Mouse (Mus musculus) mouse trophoblast stem cell (cell line): Measurements from ENCODE around the gene Slc6a20b.
"Not testable (repeated sequence)": the region's sequence is repeated elsewhere in the genome, so short reads cannot be mapped to it uniquely, and the experiment has no call there.

Experiments
- in situ Hi-C, 2 experiments: fragments of 300-500 bp; cut with MseI, MboI; formaldehyde crosslinking; loops; 2 replicates in 1 of 2; 3 replicates in 1 of 2; pipeline ENCODE4 v1.15.1; 2025

Gene Slc6a20b

DNA sequence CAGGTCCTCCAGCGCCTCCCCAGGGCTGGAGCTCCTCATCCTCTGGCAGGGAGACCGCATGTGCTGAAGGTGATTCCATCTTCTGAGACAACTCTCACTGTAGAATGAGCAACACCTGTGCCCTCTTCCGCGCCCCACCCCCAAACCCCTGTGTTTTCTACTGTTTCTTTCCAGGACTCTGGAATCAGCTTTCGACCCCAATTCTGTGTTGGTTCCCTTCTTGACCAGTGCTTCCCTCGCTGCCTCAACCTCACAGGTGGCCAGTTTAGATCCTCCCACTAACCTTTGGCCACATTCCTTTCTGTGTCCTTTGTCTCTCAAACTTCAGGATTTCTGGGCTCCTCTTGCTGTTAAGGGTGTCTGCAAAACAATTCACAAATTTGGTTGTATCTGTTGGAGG lies at the start of gene Slc6a20b:
Slc6a20b (minus strand) TSS at position 285 of the 400 bp plus-strand sequence.
- in situ Hi-C loops = no loop called here

DNA sequence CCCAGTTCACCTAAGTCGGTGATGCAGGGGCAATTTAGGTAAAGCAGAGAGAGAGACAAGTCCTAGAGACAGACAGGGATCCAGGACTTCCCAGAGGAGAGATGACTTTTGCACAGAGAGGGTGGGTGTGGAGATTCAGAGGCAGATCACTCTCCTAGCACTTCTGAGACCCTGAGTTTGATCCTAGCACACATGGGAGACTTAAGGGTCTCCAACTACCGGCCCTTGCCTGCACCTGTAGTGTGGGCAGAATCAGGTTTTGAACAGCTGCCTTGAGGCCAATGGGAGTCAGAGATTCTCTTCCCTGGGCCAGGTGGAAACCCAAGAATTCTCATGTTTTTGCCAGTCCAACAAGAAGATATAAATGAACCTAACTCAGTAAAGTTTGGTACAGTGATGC lies 46.8 kb upstream of the Slc6a20b start:
- in situ Hi-C loops = no loop called here

DNA sequence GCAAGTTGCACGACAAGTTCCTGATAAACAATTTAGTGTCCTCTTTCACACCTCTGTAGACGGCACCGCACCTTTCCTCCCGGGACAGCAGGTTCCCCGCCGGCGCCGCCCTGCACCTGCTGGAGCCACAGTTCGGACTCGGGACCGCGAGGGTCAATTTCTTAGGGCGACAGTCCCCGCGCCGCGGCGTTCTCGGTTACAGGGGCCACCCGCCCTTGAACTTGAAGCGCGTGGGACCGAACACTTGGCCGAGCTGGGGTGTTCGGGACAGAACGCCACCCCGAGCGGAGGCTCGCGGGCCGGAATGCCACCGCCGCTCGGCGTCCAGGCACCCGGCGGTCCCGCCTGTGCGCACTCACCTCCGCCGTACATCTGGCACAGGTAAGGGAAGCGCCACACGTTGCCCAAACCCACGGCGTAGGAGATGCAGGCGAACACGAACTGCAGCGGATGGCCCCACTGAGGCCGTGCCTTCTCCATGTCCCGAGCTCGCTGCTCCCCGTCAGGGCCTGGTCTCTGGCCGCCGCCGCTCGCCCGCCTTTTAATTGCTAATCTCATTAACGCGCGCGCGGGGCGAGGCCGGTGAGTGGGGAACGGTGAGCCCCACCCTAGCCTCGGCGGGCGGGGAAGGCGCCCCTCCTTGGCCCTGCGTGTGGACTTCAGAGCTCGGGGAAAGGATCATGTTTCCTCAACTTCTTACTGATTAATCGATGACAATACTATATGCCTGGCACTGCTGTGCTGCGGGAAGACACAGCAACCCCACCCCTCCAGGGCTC lies 46.2 kb upstream of the Slc6a20b start, which contains the start of the genes Ccr9 and Slc6a20a:
Ccr9 (plus strand) TSS at position 113 of the 779 bp plus-strand sequence.
Slc6a20a (minus strand) TSS at position 559 of the 779 bp plus-strand sequence.
- in situ Hi-C loops = no loop called here

DNA sequence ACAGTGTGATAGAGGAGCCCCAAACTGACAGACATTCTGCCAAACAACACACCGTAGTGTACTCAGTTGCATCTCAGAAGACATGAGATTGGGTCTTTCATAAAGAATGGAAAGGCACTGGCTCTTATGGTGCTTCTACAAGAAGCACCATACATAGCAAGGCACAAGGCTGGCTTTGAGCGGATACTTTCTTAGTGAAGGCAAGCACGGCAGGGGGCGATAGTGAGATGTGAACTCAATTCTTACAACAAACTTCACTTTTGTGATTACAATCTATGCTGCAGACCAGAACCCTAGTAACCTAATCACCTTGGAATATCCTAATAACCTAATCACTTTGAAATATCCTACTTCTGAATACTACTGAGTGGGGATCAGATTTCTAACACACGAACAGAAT lies 33.3 kb upstream of the Slc6a20b start:
- in situ Hi-C loops = no loop called here

DNA sequence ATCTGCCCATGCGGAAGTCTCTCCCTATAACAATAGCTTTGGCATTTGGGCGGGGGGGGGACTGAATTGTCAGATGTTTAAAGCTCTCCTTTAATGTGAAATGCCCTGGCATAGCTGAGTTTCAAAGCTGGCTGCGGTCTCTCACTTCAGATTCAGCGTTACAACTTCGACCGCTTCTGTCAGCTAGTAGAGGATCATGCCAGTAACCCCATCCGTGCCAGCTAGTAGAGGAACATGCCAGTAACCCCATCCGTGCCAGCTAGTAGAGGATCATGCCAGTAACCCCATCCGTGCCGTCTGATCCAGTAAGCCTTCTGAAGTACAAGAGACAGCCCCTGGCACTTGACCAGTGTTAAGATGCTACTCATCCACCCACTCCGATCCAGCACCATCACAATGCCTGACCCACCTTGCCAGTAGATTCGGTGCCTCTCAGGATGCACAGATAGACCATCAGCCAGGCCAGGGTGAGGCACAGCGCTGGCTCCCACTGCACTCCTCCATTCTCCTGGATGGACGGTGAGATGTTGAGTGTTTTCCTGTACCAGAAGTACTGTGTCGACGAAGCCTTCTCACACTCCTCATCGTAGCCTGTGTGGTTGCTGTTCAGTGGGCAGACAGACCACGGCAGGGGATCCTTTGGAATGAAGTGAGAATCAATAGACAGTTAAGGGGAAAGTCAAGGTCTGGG lies 27.8 kb upstream of the Slc6a20b start:
- in situ Hi-C loops = not testable (repeated sequence)

DNA sequence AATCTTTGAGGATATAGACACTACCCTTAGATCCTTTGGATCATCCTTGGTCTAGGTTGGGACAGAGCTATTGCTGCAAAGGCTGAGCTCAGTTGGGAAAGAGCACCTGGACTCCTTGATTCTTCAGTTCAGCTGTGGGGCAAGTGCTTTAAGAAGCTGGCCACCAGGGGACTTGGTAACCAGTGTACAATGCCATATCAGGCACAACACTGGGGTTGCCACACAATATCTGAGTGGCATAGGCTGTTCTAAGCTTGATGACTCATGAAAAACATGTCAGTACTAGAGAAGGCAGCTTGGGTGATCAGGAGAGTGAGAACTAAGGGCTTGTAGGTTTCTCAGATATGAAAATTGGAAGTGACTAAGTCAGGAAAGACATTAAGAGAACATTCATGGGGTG lies 26.6 kb upstream of the Slc6a20b start:
- in situ Hi-C loops = no loop called here

DNA sequence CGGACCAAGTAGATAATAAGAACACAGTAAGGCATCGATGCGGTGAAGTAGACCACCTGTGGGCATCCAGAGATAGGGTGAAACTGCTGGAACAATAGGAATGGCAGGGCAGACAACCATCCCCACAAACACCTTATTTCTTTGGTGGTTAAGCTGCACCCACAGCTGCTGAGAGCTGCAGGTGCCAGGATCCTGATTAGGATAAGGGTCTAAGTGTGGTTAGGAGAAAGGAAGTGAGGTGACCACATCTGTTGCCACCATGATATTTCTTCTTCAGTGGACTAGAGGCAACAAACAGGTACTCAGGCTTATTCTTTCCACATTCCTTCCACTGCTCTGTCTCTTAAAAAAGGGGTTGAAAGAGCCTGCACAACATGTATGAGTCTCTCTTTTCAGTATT lies 25.1 kb upstream of the Slc6a20b start:
- in situ Hi-C loops = no loop called here

DNA sequence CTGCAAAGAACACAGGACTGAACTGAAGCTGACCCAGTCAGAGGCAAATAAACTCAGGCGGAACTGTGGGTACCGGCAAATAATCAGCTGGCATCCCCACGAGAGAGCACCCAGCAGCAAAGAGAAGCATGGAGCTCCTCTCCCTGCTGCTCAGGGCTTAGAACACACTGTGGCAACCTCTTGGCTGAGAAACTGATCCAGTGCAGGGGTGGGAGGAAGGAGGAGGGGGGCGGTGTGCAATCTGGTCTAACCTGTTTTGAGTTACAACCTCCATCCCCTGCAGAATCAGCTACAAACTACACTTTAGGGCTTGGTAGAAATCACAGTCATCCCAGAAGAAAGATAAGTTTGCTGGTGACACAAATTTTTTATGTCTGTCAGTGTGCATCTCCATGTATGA lies 19.0 kb upstream of the Slc6a20b start:
- in situ Hi-C loops = no loop called here

DNA sequence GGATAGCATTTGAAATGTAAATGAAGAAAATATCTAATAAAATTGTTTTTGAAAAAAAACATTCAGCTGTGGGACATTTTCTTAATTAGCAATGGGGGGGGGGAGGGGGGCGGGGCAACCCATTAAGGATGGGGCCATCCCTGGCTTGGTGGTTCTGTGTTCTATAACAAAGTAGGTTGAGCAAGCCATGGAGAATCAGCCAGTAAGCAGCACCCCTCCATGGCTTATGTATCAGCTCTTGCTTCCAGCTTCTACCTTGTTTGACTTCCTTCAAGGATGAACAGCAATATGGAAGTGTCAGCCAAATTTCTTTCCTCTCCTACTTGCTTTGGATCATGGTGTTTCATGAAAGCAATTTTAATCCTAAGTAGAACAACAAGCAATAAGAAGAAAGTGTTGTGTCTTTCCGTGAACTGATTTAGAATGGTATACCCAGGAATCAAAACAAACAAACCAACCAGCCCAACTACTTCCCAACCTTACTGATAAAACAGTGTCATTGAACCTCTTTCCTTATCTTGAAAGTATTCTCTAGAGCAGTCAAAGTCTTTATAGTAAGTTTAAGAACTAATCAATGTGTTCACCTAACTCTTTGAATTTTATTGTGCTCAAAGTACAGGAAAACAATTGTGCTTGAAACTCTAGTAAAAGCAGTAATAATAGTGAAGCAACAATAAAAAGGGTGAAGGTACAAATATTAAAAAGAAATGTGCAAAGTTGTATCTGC lies 17.6 kb upstream of the Slc6a20b start:
- in situ Hi-C loops = no loop called here

DNA sequence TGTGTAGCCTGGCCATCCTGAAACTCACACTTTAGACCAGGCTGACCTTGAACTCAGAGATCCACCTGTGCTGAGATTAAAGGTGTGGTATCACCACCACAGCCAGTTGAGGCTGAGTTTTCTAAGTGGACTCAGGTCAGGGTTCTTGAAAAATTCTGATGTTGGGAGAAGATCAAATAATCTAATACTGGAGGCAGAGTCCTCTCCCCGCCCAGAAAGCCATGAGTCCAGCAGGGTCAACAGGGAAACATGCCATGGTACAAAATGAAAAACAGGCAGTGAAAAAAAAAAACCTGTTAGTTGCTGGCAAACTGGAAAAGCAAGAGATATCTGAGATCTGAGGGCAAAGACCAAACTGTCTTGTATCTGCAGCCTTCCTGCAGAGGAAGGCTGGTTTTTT lies 7.7 kb upstream of the Slc6a20b start:
- in situ Hi-C loops = no loop called here

DNA sequence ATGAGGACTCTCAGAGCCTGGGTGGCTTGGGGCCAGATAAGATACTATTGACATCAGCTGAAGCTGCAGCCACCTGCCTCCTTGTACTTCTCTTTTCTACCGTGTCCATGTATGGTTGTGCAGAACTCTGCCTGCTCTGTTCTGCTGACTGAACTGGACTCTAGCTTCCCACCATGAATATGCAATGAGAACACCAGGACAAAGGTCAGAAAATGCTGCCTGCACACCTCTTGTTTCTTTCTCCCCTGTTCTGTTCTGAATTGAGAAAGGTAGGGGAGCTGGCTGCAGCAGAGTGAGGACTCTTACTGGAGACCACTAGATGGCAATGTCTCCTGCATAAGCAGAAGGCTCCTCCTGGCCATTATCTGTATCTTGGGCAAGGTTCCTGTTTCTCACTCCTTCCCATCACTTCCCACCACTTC lies 6.3 kb upstream of the Slc6a20b start:
- in situ Hi-C loops = no loop called here

DNA sequence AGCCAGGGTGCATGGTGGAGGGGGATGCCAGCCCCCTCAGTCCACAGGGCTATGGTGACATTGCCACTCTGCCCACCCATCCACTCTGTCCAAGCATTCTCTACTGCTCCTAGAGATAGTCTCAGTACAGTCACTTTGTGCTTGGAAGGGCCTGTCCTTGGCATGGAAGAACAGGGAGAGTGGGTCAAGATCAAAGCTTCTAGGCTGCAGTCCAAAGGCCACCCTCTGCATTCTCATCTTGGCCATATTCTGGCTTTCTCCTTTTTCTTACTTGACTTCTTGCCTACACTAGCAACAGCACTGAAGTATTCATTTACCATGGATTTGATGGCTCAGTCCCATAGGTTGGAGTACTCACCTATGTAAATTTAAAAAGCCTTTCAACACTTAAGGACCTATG lies 5.9 kb upstream of the Slc6a20b start:
- in situ Hi-C loops = no loop called here

DNA sequence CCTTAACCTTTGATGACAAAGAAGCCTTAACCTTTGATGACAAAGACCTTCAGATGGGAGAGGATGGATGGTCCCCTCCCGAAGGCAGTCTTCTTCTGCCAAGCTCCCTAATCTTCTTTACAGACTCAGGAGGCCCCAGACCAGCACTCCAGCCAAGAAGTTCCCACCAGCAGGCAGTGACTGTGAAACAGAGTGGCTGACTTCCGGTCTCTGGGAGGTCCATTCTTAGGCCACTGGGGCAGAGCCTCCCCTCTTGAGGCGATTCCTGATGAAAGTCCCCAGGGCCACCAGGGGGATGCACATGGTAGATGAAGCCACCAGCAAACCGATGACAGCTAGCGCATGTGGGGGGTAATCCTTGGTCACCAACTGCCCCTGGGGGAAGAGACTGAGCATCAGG lies 4.4 kb upstream of the Slc6a20b start:
- in situ Hi-C loops = no loop called here

DNA sequence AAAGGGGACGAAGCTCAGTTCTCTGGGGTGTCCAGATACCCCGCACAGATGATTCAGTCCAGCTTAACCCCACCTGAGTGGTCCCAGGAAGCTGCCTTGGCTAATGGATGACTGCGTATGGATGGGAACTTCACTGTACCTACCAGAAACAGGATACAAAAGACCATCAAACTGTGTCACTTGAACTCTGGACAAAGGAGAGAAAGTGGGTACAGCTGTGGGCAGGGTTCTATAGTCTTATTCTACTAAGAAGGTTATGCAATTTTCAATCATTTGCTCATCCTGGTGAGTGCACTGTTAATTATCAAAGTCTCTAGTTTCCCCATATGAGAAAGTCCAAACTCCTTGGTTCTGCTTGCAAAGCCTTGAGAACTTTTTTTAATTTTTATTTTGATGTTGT lies 628 bp upstream of the Slc6a20b start:
- in situ Hi-C loops = no loop called here

DNA sequence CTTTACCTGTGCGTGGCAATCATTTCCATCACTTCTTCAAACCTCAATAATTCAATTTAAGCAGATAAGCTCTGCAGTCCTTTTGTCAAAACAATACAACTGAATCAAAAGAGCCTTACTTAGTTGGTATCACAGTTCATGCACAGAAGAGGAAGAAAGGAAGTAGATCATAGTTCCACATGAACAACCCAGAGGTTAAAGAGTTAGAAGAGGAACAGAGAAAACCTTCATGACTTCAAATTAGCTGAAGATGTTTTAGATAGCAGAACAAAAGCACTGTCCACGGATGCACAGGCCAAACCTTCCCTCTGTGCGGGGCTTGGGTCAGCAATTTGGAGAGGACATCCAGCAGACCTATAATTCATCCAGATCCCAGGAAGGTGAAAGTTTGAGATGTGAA lies 699 bp downstream of the Slc6a20b start:
- in situ Hi-C loops = no loop called here

DNA sequence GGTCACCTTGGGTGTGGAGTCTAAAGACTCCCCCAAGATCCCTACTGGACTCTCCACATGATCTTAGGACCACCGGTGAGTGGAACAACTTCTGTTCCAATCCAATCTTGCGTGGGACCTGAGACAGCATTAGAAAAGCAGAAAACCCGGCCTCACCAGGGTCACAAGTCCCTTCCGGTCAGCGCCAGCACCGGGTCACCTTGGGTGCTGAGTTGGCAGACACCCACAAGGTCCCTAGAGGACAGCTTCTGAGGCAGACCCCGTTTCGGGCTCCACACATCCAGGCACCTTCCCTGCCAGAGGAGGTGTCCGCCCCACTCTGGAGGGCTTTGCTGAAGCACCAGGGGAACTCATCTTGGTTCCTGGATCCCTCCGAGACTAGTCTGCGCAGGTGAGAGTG lies 6.5 kb downstream of the Slc6a20b start:
- in situ Hi-C loops = no loop called here

DNA sequence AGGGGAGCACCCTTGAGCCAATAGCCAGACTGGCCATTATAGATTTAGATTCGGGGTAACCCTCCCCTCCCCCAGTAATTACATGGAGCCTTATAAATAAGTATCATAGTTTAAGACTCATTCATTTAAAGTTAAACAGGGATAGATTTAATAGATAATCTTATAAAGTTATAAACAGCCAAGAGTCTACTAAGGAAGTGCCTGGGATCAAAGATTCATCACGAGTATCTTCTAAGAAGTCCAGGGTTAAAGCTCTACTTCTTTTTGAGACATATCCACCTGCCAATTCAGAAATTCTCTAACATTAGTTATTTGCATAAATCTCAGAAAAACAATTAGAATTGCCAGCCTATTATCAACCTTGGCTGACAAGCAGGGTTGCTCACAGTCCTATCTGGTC lies 7.6 kb downstream of the Slc6a20b start:
- in situ Hi-C loops = no loop called here

DNA sequence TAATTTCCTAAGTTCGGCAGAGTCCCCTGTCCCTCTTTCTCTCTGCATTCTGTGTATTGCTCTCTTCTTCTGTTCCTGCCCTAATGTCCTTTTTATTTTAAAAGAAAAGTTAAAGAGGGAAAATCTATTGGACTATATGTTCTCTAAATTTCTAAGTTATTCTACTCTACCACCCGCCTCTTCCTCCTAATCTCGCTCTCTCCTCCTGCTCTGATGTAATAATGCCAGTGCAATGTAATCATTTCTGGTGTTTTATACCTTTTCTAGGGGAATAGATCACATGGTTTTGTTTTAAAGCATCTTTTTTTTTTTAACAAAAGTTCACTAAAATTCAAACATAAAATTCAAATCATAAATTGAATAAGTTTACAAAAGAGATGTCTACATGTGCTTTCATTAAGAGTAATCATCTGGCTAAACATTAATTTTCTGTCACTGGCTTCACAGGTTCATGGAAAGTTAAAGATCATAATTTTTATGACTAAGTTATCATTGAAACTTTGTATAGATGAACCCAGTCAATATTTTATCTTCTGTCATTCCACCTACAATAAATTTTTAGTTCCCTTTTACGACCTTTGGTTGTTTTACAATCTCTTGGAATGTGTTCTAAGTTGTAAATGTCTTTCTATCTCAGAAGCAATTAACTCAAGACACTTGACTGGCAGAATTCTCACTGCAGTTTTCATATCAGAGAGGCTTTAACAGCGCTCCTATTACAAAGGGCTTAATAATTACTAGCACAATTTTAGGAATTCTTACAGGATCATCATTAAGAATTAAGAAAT lies 11.9 kb downstream of the Slc6a20b start:
- in situ Hi-C loops = no loop called here

DNA sequence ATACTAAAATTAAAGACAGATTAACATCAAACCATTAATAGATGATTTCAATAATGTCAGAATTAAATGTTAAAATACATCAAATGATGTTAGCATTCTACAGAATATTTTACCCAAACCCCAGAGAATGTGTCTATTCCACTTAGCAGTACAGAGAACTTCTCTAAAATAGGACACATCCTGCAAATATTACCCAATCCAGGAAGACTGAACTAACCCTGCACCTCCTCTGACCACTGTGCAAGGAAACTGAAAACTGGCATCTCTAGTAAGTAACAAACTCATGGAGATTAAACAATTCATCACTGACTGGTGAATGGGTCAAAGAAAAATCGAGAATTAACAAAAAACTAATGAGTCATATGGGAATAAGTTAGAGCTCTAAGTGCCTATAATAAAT lies 30.8 kb downstream of the Slc6a20b start:
- in situ Hi-C loops = no loop called here

DNA sequence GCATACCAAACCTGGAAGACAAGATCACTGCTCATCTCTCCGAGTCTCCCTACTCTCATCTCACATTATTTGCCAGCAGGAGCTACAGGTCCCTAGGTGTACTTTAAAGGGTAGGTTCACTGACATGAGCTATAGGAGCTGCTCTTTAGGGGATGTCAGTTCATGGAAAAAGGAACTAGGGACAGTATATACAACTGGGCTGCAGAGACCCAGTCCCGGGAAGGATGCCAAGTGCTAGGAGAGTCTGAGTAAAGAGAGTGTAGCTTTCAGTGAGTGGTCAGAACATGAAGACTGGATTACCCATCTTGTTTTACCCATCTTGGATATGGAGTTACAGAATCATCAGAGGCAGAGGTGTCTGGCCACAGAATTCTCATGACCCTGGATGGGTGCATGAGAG lies 35.0 kb downstream of the Slc6a20b start:
- in situ Hi-C loops = no loop called here

DNA sequence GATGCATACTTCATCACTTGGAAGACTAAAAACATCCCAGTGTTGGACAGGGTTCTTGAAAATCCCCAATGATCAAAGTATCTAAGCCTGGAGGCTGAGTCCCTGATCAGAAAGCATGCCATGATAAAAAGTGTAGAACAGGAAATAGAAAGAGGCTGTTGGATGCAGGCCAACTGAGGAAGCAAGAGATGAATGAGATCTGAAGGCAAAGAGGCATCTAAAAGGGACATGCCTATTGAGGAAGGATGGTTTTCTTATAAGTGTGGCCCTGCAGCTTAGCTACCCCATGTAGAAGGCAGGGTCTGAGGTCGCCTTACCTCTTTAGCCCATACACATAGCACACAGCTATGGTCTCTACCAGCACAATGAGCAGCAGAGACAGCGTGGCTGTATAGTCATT lies 35.5 kb downstream of the Slc6a20b start:
- in situ Hi-C loops = no loop called here

DNA sequence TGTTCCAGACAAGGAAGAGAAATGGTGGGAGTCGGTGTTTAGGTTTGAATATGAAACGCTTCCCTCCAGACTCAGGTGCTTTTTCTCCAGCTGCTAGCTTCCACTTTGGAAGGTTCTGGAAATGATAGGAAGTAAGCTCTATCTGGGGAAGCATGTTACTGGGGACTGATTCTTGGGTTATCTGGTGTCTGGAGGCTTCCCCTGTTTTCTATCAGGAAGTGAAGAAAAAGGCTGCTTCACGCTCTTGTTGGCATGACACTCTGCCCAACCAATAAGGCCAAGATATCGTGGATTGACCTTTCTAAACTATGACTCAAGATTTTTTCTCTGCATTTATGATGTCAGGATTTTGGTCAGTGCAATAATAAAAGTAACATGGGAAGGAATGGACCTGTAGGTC lies 37.2 kb downstream of the Slc6a20b start:
- in situ Hi-C loops = no loop called here
